In the genomic region with DNA sequence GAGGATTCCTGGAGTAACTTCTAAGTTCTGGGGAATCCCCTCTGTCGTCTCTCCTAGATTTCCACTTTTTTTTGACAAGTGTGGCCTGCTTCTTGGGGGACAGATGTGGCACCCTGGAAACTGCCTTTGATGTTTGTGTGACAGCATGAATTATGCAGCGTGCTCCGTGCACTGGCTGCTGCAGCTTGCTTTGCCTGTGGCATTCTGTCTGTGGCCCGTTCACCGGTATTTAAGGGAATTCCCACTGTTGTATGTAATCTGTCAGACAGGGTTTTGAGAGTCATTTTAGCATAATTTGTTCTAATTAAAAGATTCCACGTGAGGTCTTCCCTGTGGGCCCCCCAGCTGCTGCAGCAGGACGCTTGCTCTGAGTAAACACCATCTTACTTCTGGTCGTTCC, we compare ENCODE assay signal across 30 mouse cellular contexts.
DNase-seq lines count a peak whose midpoint lies in the region; ATAC-seq and TF ChIP-seq lines count a peak whose summit lies in the region.
"Had no signal": no experiment of that assay in that cellular context is flagged by ENCODE, and none has a peak within 500 bp of the region (broad histone marks: within the 10 kb centered on the region; RNA-seq: fewer than 3 reads in every experiment).

No protein-coding gene starts in this region.

- no peak overlapping the region for H3K9ac ChIP-seq in hindbrain, embryonic 16.5 days (ENCODE audit: low read depth, low read length)
- no peak overlapping the region for H3K9ac ChIP-seq in midbrain, embryonic 13.5 days (replicated peaks)
- H3K9ac ChIP-seq in midbrain, embryonic 15.5 days: no peak overlapping the region
- H3K9ac ChIP-seq: embryonic facial prominence, embryonic 13.5 days; embryonic facial prominence, embryonic 15.5 days; forebrain, embryonic 12.5 days had no signal

- H3K4me3 ChIP-seq in hindbrain, embryonic 16.5 days (ENCODE audit: low read length): no peak overlapping the region
- no peak overlapping the region for H3K4me3 ChIP-seq in hindbrain, embryonic 10.5 days
- no peak overlapping the region for H3K4me3 ChIP-seq in midbrain, embryonic 13.5 days (replicated peaks)
- no peak overlapping the region for H3K4me3 ChIP-seq in midbrain, embryonic 15.5 days
- H3K4me3 ChIP-seq: embryonic facial prominence, embryonic 13.5 days; embryonic facial prominence, embryonic 15.5 days; erythroblast, embryonic 14.5 days; forebrain, embryonic 10.5 days; forebrain, embryonic 12.5 days had no signal

- H3K4me1 ChIP-seq in hindbrain, embryonic 16.5 days (ENCODE audit: control insufficient read depth, insufficient read depth, low read depth, low read length): peaks cover 4% of the 10 kb centered on the region
- peaks cover 53% of the 10 kb centered on the region for H3K4me1 ChIP-seq in hindbrain, embryonic 10.5 days (replicated peaks)
- peaks cover 54% of the 10 kb centered on the region for H3K4me1 ChIP-seq in midbrain, embryonic 13.5 days (replicated peaks)
- H3K4me1 ChIP-seq in midbrain, embryonic 15.5 days: peaks cover 45% of the 10 kb centered on the region

- H3K27ac ChIP-seq in hindbrain, embryonic 16.5 days (ENCODE audit: low read depth, low read length): no peak overlapping the region
- H3K27ac ChIP-seq in hindbrain, embryonic 10.5 days: no peak overlapping the region
- no peak overlapping the region; the same call in 1 of the 2 replicates for H3K27ac ChIP-seq in midbrain, embryonic 13.5 days
- H3K27ac ChIP-seq in midbrain, embryonic 15.5 days: no peak overlapping the region
- H3K27ac ChIP-seq: embryonic facial prominence, embryonic 13.5 days; embryonic facial prominence, embryonic 15.5 days; forebrain, embryonic 10.5 days; forebrain, embryonic 12.5 days had no signal

- no peak for TF ChIP-seq POLR2A in brain, embryonic 14.5 days (IDR thresholded peaks at IDR 0.05; ENCODE audit: borderline replicate concordance, extremely low read depth, insufficient read depth, insufficient read length, poor library complexity, severe bottlenecking)

- ATAC-seq in hindbrain, embryonic 16.5 days: 0 out of 2 replicates have a peak, but pooled peaks have one; percentile 19
- ATAC-seq in midbrain, embryonic 13.5 days: 0 out of 2 replicates have a peak, but pooled peaks have one; percentile 29
- peak; percentile 37; the same call in 1 of the 2 replicates for ATAC-seq in midbrain, embryonic 15.5 days (replicated peaks)
- ATAC-seq: activated CD4-positive, CD25-positive, alpha-beta regulatory T cell, adult 4 months; CD4-positive, CD25-positive, alpha-beta regulatory T cell, adult 4 months; forebrain, embryonic 14.5 days; Patski had no signal

- no peak for TF ChIP-seq CTCF in brain, embryonic 14.5 days (IDR thresholded peaks at IDR 0.05; ENCODE audit: borderline replicate concordance, extremely low read depth, insufficient read depth, insufficient read length)

- no peaks in the 10 kb centered on the region for H3K36me3 ChIP-seq in hindbrain, embryonic 16.5 days (ENCODE audit: control insufficient read depth, insufficient read depth, low read length)
- peaks cover 31% of the 10 kb centered on the region for H3K36me3 ChIP-seq in hindbrain, embryonic 10.5 days
- peaks cover 23% of the 10 kb centered on the region for H3K36me3 ChIP-seq in midbrain, embryonic 13.5 days
- H3K36me3 ChIP-seq in midbrain, embryonic 15.5 days (replicated peaks): no peaks in the 10 kb centered on the region
- H3K36me3 ChIP-seq: G1E had no signal

- no peak overlapping the region for H3K4me2 ChIP-seq in hindbrain, embryonic 16.5 days (ENCODE audit: low read length)
- no peak overlapping the region for H3K4me2 ChIP-seq in midbrain, embryonic 13.5 days (replicated peaks)
- H3K4me2 ChIP-seq in midbrain, embryonic 15.5 days: no peak overlapping the region
- H3K4me2 ChIP-seq: embryonic facial prominence, embryonic 13.5 days; embryonic facial prominence, embryonic 15.5 days; forebrain, embryonic 12.5 days had no signal

- no peaks in the 10 kb centered on the region for H3K27me3 ChIP-seq in hindbrain, embryonic 16.5 days (replicated peaks; ENCODE audit: control insufficient read depth, insufficient read depth, low read length)
- H3K27me3 ChIP-seq in hindbrain, embryonic 10.5 days (ENCODE audit: insufficient read depth, poor library complexity, severe bottlenecking): no peaks in the 10 kb centered on the region
- H3K27me3 ChIP-seq in midbrain, embryonic 13.5 days: no peaks in the 10 kb centered on the region
- H3K27me3 ChIP-seq in midbrain, embryonic 15.5 days (replicated peaks): no peaks in the 10 kb centered on the region
- H3K27me3 ChIP-seq: CH12.LX; embryonic facial prominence, embryonic 13.5 days; embryonic facial prominence, embryonic 15.5 days; Patski had no signal

- no peaks in the 10 kb centered on the region for H3K9me3 ChIP-seq in hindbrain, embryonic 16.5 days (ENCODE audit: control insufficient read depth, low read length)
- no peaks in the 10 kb centered on the region for H3K9me3 ChIP-seq in hindbrain, embryonic 10.5 days
- no peaks in the 10 kb centered on the region for H3K9me3 ChIP-seq in midbrain, embryonic 13.5 days
- H3K9me3 ChIP-seq in midbrain, embryonic 15.5 days: no peaks in the 10 kb centered on the region
- H3K9me3 ChIP-seq: embryonic facial prominence, embryonic 13.5 days; embryonic facial prominence, embryonic 15.5 days; forebrain, embryonic 10.5 days; forebrain, embryonic 12.5 days had no signal

- intact Hi-C loops in left cerebral cortex, postnatal 14 days (cut with DNase I): no loop called here

- 34% methylated on average over 8 of the region's 8 CpGs for WGBS in hindbrain, embryonic 16.5 days
- WGBS in hindbrain, embryonic 10.5 days: 58% methylated on average over 8 of the region's 8 CpGs
- WGBS in midbrain, embryonic 13.5 days: 32% methylated on average over 8 of the region's 8 CpGs
- 29% methylated on average over 8 of the region's 8 CpGs for WGBS in midbrain, embryonic 15.5 days

- DNase-seq in hindbrain, embryonic 10.5 days (ENCODE audit: low spot score): no peak
- DNase-seq in brain, embryonic 14.5 days (ENCODE audit: low read depth): peak; percentile 55
- no peak for DNase-seq in thymus, adult 18-20 months
- DNase-seq in urinary bladder, postnatal 36 days (ENCODE audit: low spot score in 2 of 2): no peak
- DNase-seq in left cerebral cortex, postnatal 14 days (ENCODE audit: low spot score in 2 of 2): no peak
- DNase-seq: adrenal gland, adult 8-10 months; adrenal gland, postnatal 14 days; adrenal gland, postnatal 36 days; B cell, adult 2 months; cerebellum, adult 11 months; cerebellum, adult 18-20 months; cerebellum, adult 8-10 months; cerebellum, adult 9-11 months; cerebellum, postnatal 14 days; cerebellum, postnatal 36 days; embryo, embryonic 11 days had no signal
